Mouse (Mus musculus): ENCODE measurements around the gene Tldc2.

- TF ChIP-seq CTCF (IDR thresholded peaks at IDR 0.05; ENCODE audit: borderline replicate concordance, control insufficient read depth, extremely low read depth, insufficient read depth, low read length, poor library complexity) (no peak), POLR2A (IDR thresholded peaks at IDR 0.05; ENCODE audit: control insufficient read depth, extremely low read depth, insufficient read depth, low read length, poor library complexity) (no peak)
Observed at GRCm38 (mm10) chr2:157060557-157061305, 26.1 kb upstream of the Tldc2 start.
